Mouse (Mus musculus): ENCODE measurements at regions not wholly inside any gene's neighbourhood (a gene's known extent, or its start where the extent isn't known, plus 50 kb on each side); places are given as distances from the start of the nearest gene placed in this dataset.
A peak's percentile ranks its signal among the peaks of the same experiment; 100 is the strongest.

DNA sequence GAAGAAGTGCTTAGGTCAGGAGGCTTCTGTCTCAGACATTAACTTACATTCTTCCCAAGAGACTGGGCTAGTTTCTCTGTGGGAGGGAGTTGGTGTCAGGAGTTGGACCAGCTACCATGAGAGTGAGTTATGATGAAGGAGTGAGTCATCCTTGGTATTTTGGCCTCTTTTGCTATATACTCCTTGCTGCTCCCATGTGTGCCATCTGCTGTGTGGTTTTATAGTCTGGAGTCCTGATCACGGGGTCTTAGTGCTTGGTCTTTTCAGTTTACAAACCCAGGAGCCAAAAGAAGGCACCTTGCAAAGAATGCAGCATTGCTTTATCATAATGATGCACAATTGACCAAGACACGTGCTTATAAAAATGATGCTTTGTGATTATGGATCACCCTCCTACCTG lies 56.6 kb downstream of the Zfp503 start:
- no peak for DNase-seq (ENCODE audit: low read depth, low spot score)

DNA sequence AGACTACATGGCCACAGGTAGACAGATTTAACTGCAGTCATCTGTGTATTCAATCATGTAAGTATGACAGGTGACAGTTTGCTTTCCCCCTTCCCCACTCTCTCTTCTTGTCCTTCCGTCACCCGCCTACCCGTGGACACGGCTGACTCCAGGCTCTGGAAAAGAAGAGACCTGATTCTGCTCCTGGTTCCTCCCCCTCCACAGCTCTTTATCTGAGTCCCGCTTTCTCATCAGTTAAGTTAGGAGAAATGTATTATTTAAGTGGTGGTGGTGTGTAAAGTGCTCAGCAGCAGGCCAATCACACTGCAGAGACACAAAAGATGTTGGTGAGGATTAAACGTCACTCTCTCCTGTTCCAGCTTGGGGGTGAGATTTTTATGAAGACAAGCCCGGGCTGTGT lies 57.5 kb downstream of the Zfp503 start:
- DNase-seq (ENCODE audit: low read depth, low spot score): no peak

DNA sequence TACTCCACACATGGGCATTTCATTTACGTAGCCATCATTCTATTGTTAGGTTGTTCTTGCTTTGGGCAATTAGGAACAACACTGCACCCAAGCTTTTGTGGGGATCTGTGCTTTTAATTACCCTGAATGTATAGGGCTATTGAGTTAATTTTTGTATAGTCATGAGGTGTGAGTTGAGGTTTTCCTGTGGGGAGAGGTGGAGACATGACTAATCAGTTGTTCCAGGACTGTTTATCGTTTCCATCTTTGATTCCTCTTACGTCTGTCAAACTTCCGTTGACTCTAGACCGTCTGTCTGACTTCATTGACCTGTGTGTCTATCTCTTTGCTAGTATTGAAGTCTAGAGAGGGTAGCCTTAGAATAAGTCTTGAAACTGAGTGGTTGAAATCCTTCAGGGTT lies 60.4 kb downstream of the Zfp503 start:
- DNase-seq (ENCODE audit: low read depth, low spot score): no peak

DNA sequence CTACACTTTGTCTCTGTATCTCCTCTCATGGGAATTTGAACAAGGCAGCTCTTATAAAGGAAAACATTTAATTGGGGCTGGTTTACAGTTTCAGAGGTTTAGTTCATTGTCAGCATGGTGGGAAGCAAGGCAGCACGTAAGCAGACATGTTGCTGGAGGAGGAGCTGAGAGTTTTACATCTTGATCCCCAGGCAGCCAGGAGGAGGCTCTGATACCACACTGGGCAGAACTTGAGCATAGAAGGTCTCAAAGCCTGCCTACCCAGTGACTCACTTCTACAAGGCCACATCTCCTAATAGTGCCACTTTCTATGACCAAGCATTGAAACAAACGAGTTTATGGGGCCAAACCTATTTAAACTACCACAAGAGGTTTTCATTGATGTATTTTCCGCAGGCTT lies 67.9 kb upstream of the Comtd1 start:
- DNase-seq (ENCODE audit: low read depth, low spot score): no peak

DNA sequence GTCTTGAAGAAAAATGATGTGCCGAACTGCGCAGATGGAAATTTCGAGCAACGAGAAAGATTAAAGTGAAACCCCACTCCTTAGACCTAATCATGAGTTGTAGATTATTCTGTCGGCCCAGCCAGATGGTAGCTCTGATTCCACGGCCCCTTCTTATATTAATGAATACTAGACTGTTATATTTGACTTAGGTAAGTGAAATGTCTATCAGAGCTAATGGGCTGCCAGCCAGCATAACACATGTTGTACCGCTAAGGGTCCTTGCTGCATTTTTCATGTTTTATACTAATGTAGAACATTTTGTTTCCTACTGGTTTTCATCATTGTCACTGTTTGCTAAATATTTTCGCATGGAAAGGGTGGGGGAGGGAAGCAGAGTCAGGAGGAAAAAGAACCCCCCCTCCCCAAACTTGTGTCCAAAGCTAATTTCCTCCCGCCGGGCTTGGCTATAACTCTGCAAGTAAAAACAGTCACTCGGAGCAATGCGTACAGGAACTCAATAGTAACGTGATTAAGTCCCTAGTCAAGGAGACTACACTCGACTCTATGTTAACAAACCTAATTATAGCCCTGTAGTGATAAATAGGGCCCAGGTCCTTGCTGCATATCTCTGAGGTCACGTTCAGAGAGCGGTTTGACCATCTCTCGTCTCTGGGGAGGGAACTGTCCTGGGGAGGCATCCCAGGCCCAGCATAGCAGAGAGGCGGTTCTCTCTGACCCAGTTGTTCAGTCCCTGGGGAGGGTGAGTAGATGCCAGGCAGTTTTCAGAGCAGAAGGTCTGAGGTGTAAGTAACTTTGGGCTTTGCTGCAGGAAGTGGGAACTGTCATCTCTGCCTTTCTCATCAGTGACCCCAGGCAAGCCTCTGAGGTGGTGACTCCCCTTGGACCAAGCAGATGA lies 56.0 kb upstream of the Comtd1 start:
- DNase-seq (ENCODE audit: low read depth, low spot score): no peak

DNA sequence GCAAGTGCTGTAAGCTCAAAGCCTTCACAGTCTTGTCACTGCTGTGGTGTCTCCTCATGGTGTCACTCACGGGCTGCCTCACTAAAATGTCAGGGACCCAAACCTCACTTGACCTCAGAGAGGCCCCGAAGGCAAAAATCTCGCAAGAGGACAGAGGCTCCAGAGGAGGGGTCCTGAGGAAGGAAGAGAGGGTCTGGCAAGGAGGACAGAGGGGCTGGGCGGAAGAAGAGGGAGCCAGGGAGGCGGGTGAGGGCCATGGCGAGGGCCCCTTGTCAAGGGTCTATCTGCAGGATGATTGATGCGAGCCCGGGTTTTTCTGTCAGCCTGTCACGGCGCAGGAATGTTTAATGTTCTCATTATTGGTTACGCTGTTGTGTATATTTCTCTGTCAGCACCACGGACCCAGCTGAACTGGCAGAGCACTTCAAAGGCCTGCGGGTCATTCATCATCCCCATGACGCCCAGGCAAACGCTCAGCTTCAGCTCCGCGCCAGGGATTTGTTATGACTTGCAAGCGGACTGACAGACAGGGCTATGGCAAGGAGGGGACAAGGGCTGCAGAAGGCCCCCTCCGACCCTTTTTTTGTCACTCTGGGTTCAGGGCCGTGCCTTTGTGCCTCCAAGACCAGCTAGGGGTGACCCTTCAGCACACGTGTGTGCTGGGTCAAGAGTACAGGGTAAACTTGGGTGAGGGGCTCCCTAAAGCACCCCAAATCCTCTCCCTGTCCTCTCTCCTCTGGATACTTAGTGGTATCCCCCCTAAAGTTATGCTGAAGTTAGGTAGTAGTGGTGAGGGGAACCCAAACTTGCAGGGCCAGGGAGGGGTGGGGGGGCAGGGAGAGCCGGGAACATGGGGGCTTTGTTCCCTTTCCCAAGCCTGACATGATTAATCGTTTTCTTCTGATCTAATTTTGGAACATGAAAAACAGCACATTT lies 55.1 kb upstream of the Comtd1 start:
- peak; percentile 94 for DNase-seq (ENCODE audit: low read depth, low spot score)

DNA sequence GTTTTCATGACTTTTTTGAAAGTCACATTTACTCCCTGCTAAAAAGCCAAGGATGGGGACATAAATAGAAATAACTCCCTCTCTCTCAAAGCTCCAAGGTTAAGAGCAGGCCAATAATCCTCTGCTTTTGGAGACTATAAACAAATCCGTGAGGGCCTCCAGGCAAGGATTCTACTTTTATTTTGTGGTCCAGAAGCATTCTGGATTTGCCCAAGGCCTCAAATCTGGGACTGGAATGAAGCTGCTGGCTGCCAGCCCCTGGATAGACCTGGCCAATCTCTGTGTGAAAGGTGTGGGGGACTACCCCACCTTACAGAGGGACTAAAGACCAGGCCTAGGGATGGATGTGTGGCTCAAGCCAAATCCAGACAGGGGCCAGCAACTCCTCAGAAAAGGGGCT lies 54.1 kb upstream of the Comtd1 start:
- no peak for DNase-seq (ENCODE audit: low read depth, low spot score)

DNA sequence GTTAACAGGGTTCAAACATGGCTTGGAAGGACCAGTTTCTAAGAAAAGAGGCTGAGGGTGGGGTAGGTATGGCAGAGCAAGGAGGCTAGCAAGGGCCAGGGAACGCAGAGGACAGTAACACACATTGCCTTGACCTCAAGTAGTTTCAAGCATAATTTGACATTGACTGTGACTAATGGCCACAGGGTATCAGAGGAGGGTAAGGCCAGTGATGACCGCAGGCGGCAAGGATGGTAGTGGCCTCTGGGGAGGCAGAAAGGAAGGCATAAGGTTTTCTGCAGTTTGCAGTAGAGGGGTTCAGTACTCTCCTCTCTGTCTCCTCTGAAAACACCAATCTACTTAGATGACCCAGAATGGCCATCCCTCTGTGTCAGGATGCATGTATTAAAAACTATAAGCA lies 53.7 kb upstream of the Comtd1 start:
- no peak for DNase-seq (ENCODE audit: low read depth, low spot score)

DNA sequence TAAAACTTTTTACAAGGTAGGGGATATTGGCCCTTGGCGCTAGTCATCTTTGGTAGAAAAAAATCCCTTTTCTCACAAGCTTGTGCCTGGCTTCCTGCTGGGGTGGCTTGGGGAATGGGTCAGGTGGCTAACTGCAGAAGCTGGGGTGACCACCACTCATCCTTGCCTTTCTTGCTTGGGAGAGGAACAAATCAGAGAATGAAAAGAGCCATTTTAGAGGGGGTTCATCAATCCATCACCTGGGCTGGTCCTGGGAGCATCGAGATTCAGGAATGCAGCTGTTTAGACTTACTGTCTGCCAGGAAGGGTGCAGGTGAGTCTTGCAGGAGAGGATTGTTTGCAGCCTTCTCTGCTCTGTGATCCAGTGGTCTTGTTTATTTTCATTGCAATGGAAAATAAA lies 52.2 kb upstream of the Comtd1 start:
- DNase-seq (ENCODE audit: low read depth, low spot score): no peak

DNA sequence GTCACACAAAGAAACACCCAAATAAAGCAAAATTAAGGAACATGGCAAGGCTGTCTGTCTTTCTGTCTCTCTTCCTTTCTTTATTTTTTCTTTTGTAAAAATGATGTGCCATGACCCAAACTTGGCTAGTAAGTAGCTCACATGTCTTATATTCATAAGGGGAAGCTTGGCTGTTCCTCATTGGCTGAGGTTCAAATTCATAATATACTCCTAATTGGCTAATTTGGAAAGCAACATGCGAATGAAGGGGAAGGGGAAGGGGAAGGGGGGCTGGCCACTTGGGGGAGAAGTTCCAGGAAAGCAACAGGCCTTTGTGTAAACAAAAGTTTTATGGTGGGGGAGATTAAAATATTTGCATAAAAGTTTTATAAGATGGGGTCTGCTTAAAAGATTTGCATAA lies 51.7 kb upstream of the Comtd1 start:
- no peak for DNase-seq (ENCODE audit: low read depth, low spot score)
